Mouse (Mus musculus): Measurements from ENCODE around the gene Atp6v1e2.

Atp6v1e2 gene

DNA sequence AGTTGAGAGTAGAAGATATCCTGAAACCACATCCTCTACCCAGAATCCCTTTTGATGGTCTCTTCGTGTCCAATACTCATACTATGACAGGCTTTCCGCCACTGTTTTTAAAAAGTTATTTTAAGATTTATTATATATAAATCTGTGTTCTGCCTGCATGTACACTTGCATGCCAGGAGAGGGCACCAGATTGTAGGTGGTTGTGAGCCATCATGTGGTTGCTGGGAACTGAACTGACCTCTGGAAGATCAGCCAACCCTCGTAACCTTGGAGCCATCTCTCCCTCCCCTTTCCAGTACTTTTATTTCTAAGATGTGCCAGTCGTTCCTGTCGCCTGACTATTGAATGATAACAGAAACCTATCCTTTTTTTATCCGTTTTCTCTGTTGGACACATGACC lies 28.9 kb downstream of the Atp6v1e2 start:
- DNase-seq (ENCODE audit: extremely low spot score, low read depth, low spot score): no peak

DNA sequence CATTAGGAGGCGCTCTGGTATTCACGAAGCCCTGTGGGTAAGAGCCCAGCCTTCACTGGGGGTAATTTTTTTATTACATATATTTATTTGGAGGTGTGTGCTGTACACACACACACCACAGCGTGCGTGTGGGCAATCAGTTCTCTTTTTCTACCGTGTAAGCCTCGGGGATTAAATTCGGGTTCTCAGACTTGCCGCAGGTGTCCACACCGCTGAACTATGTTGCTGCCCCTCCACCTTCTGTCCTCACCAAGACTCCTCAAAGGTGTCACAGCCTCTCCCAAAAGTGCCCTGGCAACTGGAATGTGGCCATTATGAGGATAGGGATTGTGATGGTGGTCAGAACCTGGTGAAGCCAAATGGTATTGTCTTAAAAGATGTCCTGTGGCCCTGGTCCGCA lies 30.6 kb downstream of the Atp6v1e2 start, which contains the start of gene Tmem247:
Gene Tmem247, plus strand, starts transcription at position 301 of the 400 bp plus-strand sequence.
- DNase-seq (ENCODE audit: extremely low spot score, low read depth, low spot score): no peak

DNA sequence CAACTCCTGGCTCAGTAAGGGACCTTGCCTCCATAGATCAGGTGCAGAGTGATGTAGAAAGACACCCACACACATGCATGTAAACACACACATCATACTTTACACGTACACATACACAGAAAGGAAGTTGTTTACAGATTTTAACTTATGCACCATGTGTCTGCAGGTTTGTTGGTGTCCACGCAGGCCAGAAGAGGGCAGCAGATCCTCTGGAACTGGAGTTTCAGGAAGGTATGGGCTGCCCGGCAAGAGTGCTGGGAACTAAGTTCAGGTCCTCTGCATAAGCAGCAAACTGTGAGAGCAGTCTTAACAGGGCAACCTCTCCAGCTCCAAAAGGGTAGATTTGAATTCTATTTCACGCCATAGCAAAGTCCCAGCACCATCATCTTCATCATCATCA lies 32.2 kb downstream of the Atp6v1e2 start:
- no peak for DNase-seq (ENCODE audit: extremely low spot score, low read depth, low spot score)

DNA sequence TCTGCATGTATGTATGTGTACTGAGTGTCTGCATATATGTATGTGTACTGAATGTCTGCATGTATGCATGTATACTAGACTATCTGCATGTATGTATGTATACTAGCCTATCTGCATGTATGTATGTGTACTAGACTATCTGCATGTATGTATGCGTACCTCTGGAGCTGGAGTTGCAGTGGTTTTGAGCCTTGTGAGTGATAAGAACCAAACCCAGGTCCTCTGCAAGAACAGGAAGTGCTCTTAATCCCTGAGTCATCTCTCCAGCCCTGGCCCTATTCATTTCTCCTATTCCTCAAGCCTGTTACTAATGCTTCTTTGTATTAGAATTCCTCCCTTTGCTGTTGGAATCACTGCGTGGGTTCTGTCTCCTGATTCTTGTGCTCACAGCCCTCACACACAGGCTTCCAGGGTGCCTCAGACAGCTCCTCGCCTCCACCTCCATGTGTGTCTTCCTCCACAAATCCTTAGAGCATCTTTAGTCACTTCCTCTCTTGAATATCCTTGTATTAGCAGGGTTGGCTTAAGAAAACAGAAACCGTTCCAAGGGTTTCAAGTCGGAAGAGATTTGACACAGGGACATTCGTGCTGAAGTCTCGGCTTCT lies 34.6 kb downstream of the Atp6v1e2 start:
- no peak for DNase-seq (ENCODE audit: extremely low spot score, low read depth, low spot score)

GRCm38 (mm10) chr17:86911261-86911660 lies 36.4 kb downstream of the Atp6v1e2 start:
- no peak for DNase-seq (ENCODE audit: extremely low spot score, low read depth, low spot score)

DNA sequence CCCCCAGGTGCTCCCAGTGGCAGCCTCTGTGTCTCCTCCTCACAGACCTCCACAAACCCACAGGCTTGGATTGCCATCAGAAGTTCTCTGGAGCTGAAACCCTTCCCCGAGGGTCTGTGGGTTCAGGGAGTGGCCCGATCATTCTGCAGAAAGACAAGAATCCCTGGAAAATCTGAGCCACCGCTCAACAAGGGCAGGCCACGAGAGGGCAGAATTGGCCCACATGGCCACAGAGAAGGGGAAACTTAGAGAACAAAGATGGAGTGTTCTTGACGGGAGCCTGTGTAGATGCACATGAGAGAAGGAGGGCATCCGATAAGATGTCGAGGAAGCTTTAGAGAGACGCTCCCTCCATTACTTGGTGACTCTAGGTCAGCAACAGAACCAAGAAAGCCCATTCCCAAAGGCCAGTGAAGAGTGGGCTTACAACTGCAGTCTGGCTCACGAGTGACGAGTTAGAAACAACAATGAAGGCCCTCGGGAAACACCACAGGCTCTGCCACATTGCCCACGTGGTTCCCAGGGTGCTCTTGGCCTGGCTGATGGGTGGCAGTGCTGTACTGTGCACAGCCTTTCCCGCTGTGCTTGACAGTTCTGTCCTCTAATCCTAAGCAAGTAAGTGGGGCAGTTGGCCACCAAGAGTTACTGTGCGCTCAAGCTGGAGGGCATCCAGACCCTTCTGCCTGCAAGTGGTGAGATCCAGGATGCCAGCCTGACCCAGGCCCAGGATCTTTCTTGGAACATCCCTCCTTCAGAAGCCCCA lies 37.8 kb downstream of the Atp6v1e2 start:
- DNase-seq (ENCODE audit: extremely low spot score, low read depth, low spot score): no peak

DNA sequence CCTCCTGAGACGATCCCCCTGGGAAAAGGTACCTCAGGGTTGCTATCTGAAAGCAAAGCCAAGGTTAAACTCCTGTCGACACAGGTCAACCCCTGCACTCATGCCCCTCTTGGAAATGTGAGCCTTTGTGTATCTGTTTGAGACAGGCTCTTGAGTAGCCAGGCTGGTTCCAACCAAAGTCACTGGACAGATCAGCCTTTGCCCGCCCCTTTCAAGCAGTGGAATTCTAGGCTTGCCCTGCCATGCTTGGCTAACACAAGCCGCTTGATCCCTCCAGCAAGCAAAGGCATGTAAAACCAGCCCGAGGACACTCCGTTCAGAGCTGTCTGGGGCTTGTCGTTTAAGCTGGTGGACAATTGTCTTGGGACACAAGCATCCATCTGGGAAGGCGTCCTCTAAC lies 39.4 kb downstream of the Atp6v1e2 start:
- DNase-seq (ENCODE audit: extremely low spot score, low read depth, low spot score): no peak

- no peak for DNase-seq (ENCODE audit: extremely low spot score, low read depth, low spot score)
Measured at GRCm38 (mm10) chr17:86907092-86907491, 40.6 kb downstream of the Atp6v1e2 start.

- no peak for DNase-seq (ENCODE audit: extremely low spot score, low read depth, low spot score)
Measured at GRCm38 (mm10) chr17:86906601-86907000, 41.1 kb downstream of the Atp6v1e2 start.

- DNase-seq (ENCODE audit: extremely low spot score, low read depth, low spot score): peak; percentile 46
Measured at GRCm38 (mm10) chr17:86906136-86906461, 41.6 kb downstream of the Atp6v1e2 start.

GRCm38 (mm10) chr17:86905297-86906135 lies 42.2 kb downstream of the Atp6v1e2 start:
- DNase-seq (ENCODE audit: extremely low spot score, low read depth, low spot score): peak; percentile 20

- DNase-seq (ENCODE audit: extremely low spot score, low read depth, low spot score): no peak
Measured at GRCm38 (mm10) chr17:86904206-86904605, 43.5 kb downstream of the Atp6v1e2 start.

GRCm38 (mm10) chr17:86903596-86903995 lies 44.1 kb downstream of the Atp6v1e2 start:
- DNase-seq (ENCODE audit: extremely low spot score, low read depth, low spot score): no peak

GRCm38 (mm10) chr17:86902399-86903067 lies 45.2 kb downstream of the Atp6v1e2 start:
- no peak for DNase-seq (ENCODE audit: extremely low spot score, low read depth, low spot score)

GRCm38 (mm10) chr17:86900564-86900963 lies 47.1 kb downstream of the Atp6v1e2 start:
- no peak for DNase-seq (ENCODE audit: extremely low spot score, low read depth, low spot score)

- no peak for DNase-seq (ENCODE audit: extremely low spot score, low read depth, low spot score)
Measured at GRCm38 (mm10) chr17:86899821-86900220, 47.9 kb downstream of the Atp6v1e2 start.

DNA sequence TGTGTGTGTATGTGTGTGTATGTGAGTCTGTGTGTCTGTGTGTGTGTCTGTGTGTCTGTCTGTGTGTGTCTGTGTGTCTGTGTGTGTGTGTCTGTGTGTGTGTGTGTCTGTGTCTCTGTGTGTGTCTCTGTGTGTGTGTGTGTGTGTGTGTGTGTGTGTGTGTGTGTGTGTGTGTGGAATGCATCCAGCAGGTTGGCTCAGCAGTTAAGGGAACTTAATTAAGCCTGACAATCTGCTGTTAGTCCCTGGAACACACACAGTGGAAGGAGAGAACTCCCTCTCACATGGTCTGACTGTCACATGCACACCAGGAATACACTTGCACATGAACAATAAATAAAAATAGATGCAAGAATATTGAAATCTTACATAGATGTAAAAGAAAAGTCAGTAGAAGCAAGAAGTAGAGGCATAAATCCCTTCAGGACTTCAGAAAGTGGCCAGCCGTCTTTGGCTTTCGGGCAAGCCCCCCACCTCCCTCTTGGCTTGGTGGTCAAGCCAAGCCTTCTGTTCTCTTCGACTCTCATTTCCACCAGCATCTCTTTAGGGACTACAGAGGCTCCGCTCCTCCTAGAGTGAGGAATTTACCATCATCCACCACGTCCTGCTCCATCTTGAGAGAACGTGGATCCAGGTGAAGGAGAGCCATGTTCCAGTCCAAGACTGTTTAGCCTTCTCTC lies 50.1 kb downstream of the Atp6v1e2 start:
- DNase-seq (ENCODE audit: extremely low spot score, low read depth, low spot score): no peak

GRCm38 (mm10) chr17:86895191-86895590 lies 52.5 kb downstream of the Atp6v1e2 start:
- DNase-seq (ENCODE audit: extremely low spot score, low read depth, low spot score): no peak

Data from hindlimb bud, embryonic 11.5 days (tissue).